Mouse (Mus musculus): Measurements from ENCODE around the gene Rnf150. TPM values are rescaled to one million over a fixed set of nuclear protein-coding genes. Genes with fewer than 3 reads are reported as not detected.

Rnf150 gene
- total and polyA plus RNA-seq, 2 experiments from 2014 or later, result 1.9 to 9.9 TPM

DNA sequence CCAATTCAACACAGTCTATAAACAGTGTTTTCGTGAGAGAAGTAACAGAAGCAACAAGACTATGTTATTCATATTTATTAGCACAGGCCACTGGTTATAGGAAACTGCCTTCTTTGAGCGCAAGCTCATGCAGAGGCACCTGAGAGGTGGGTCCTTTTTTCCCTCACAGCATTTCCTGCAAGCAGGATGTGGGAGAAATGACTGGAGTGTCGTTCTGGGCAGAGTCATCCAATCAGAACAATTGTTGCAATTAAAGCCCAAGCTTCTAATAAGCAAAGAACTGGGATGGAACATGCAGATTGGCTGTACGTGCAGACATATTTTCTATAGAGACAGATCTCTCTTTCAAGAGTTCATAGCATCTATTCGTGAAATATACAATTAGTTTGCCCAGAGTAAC lies 2.1 kb downstream of the Rnf150 start:
- H3K27me3 ChIP-seq (ENCODE audit: insufficient read depth, low read length), result no peaks in the 10 kb centered on the region
- no peaks in the 10 kb centered on the region for H3K9me3 ChIP-seq (ENCODE audit: low read length)
- peak; percentile 67 for DNase-seq (ENCODE audit: low spot score)
- H3K27ac ChIP-seq, result no peak overlapping the region
- TF ChIP-seq CTCF (IDR thresholded peaks at IDR 0.05; ENCODE audit: low read depth), result no peak
- no peaks in the 10 kb centered on the region for H3K36me3 ChIP-seq (ENCODE audit: insufficient read depth, low read length)
- 0 out of 2 replicates have a peak overlapping the region, but pooled peaks have one; percentile 86 for H3K9ac ChIP-seq (replicated peaks; ENCODE audit: low read length)
- peak overlapping the region; percentile 62 for H3K4me2 ChIP-seq (ENCODE audit: low read depth, low read length)
- 28% methylated on average over 5 of the region's 5 CpGs for WGBS
- peaks cover 6% of the 10 kb centered on the region for H3K4me1 ChIP-seq (ENCODE audit: insufficient read depth, low read length)
- no peak for ATAC-seq
- H3K4me3 ChIP-seq (ENCODE audit: low read length), result peak overlapping the region; percentile 66

DNA sequence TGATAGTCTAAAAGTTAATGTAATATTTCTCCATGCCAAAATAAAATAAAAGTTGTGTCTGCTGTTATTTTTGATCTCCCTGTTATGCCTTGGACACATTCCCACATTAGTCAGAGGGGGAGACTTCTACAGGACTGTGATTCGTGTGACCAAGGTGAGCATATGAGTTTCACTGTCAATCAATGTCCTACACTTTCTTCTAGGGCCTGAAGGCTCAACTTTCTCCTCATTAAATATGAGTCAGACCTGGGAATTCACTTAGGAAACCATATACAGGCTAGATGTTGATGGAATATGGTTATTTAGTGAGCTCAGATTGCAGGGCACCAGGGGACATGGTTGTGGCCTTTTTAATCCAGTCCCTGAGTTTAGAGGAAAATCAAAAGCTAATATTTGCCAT lies 3.1 kb downstream of the Rnf150 start:
- H3K9ac ChIP-seq (replicated peaks; ENCODE audit: low read length), result no peak overlapping the region
- H3K4me1 ChIP-seq (ENCODE audit: insufficient read depth, low read length), result peaks cover 6% of the 10 kb centered on the region
- 44% methylated on average over 1 of the region's 1 CpGs for WGBS
- H3K4me3 ChIP-seq (ENCODE audit: low read length), result peak overlapping the region; percentile 66; the same call in 1 of the 2 replicates
- no peak for TF ChIP-seq CTCF (IDR thresholded peaks at IDR 0.05; ENCODE audit: low read depth)
- H3K9me3 ChIP-seq (ENCODE audit: low read length), result no peaks in the 10 kb centered on the region
- H3K27me3 ChIP-seq (ENCODE audit: insufficient read depth, low read length), result no peaks in the 10 kb centered on the region
- H3K36me3 ChIP-seq (ENCODE audit: insufficient read depth, low read length), result no peaks in the 10 kb centered on the region
- no peak overlapping the region for H3K27ac ChIP-seq
- DNase-seq (ENCODE audit: low spot score) (no peak), ATAC-seq (no peak)
- peak overlapping the region; percentile 62 for H3K4me2 ChIP-seq (ENCODE audit: low read depth, low read length)

DNA sequence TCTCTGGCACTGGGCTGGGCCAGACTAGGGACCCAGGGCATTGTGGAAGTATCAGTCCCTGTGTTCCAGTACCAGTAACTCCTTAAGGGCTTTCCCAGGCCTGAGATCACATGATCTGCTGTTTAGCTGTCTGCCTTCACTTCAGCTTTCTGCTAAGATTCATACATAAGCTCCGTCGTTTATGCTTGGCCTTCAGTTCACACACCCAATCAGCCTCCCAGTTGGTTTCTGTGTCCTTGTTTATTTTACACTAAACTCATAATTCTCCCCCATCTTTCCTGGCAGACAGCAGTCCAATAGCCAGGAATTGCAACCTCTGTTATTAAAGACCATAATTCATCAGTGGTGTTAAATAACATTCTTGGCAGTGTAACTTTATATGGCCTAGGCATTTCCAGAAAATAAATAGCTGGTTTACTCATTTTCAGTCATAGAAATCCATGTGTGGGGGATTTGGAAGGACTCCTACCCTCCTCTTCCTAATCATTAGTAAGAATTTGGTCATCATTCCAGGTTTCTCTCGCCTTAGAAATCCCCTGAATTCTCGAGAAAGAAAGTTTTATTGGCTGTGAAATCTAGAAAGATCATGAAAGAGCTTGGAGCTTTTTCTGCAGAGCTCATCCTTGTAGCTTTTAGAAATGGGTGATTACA lies 7.8 kb downstream of the Rnf150 start:
- TF ChIP-seq CTCF (IDR thresholded peaks at IDR 0.05; ENCODE audit: low read depth), result no peak
- ATAC-seq (no peak), DNase-seq (ENCODE audit: low spot score) (no peak)
- no peaks in the 10 kb centered on the region for H3K9me3 ChIP-seq (ENCODE audit: low read length)
- H3K36me3 ChIP-seq (ENCODE audit: insufficient read depth, low read length), result no peaks in the 10 kb centered on the region
- H3K27ac ChIP-seq, result no peak overlapping the region
- H3K27me3 ChIP-seq (ENCODE audit: insufficient read depth, low read length), result no peaks in the 10 kb centered on the region
- H3K4me2 ChIP-seq (ENCODE audit: low read depth, low read length), result no peak overlapping the region
- peaks cover under 1% of the 10 kb centered on the region; the same call in 1 of the 2 replicates for H3K4me1 ChIP-seq (ENCODE audit: insufficient read depth, low read length)
- 74% methylated on average over 4 of the region's 4 CpGs for WGBS
- no peak overlapping the region for H3K9ac ChIP-seq (replicated peaks; ENCODE audit: low read length)
- no peak overlapping the region for H3K4me3 ChIP-seq (ENCODE audit: low read length)

DNA sequence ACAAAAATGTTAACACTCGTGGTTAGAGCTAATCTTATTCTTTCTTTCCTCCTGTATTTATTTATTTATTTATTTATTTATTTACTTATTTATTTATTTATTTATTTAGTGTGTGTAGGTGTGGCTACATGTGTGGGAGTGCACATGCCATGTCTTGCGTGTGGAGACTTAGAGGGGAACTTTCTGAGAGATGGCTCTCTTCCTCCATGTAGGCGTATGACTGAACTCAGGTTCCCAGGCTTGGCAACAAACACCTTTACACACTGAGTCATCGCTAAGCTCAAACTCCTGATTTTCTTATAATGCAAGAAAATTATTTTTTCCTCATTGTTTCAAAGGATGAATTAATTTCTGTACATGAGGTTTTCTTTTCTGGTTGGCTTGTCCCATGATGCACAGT lies 8.8 kb downstream of the Rnf150 start:
- Histone ChIP-seq H3K36me3 (ENCODE audit: insufficient read depth, low read length) (no peaks in the 10 kb centered on the region), H3K27ac (no peak overlapping the region), H3K9ac (replicated peaks; ENCODE audit: low read length) (no peak overlapping the region), H3K4me1 (ENCODE audit: insufficient read depth, low read length) (no peaks in the 10 kb centered on the region), H3K27me3 (ENCODE audit: insufficient read depth, low read length) (no peaks in the 10 kb centered on the region), H3K4me2 (ENCODE audit: low read depth, low read length) (no peak overlapping the region), H3K4me3 (ENCODE audit: low read length) (no peak overlapping the region), H3K9me3 (ENCODE audit: low read length) (no peaks in the 10 kb centered on the region)
- no peak for ATAC-seq
- no peak for DNase-seq (ENCODE audit: low spot score)
- WGBS, result 86% methylated on average over 4 of the region's 4 CpGs
- TF ChIP-seq CTCF (IDR thresholded peaks at IDR 0.05; ENCODE audit: low read depth), result no peak

DNA sequence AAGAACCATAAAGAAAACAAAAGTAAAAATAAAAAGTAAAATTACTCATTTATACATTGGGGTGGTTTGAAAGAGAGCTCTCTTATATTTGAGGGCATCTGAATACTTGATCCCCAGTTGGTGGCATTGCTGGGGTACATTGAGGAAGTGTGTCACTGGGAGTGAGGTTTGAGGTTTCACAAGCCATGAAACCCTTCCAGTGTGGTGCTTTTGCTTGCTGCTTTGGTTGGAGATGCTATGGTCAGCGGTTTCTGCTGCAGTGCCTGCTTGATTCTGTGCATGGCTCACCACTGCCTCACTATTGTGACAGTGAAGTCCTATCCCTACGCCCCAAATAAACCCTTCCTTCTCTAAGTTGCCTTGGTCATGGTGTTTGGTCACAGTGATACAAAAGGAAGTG lies 10.9 kb downstream of the Rnf150 start:
- H3K4me3 ChIP-seq (ENCODE audit: low read length), result no peak overlapping the region
- ATAC-seq (no peak), DNase-seq (ENCODE audit: low spot score) (no peak)
- H3K4me2 ChIP-seq (ENCODE audit: low read depth, low read length), result no peak overlapping the region
- no peak for TF ChIP-seq CTCF (IDR thresholded peaks at IDR 0.05; ENCODE audit: low read depth)
- WGBS, result 79% methylated on average over 2 of the region's 2 CpGs
- no peak overlapping the region for H3K27ac ChIP-seq
- H3K9ac ChIP-seq (replicated peaks; ENCODE audit: low read length), result no peak overlapping the region
- H3K36me3 ChIP-seq (ENCODE audit: insufficient read depth, low read length), result no peaks in the 10 kb centered on the region
- no peaks in the 10 kb centered on the region for H3K4me1 ChIP-seq (ENCODE audit: insufficient read depth, low read length)
- H3K9me3 ChIP-seq (ENCODE audit: low read length), result no peaks in the 10 kb centered on the region
- no peaks in the 10 kb centered on the region for H3K27me3 ChIP-seq (ENCODE audit: insufficient read depth, low read length)

DNA sequence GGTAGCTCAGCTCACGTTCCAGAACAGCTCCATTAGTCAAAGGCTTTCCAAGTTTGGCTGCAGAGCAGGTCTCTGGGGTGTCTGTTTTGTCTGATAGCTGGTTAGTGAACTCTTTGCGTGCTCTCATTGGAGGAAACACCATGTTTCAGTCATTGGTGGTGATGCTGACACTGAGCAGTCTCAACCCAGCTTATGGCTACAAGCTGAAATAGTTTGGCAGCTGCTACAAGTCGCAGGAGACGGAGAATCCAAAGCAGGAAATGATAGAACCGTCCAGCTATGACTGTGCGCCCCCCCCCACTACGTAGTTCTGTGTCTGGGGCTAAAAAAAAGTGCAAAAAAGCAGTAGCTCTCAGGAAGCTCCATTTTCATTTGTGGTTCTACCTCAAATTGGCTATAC lies 12.0 kb downstream of the Rnf150 start:
- 77% methylated on average over 7 of the region's 7 CpGs for WGBS
- Histone ChIP-seq H3K27me3 (ENCODE audit: insufficient read depth, low read length) (no peaks in the 10 kb centered on the region), H3K4me3 (ENCODE audit: low read length) (no peak overlapping the region), H3K9me3 (ENCODE audit: low read length) (no peaks in the 10 kb centered on the region), H3K36me3 (ENCODE audit: insufficient read depth, low read length) (no peaks in the 10 kb centered on the region), H3K4me2 (ENCODE audit: low read depth, low read length) (no peak overlapping the region), H3K9ac (replicated peaks; ENCODE audit: low read length) (no peak overlapping the region), H3K4me1 (ENCODE audit: insufficient read depth, low read length) (no peaks in the 10 kb centered on the region), H3K27ac (no peak overlapping the region)
- TF ChIP-seq CTCF (IDR thresholded peaks at IDR 0.05; ENCODE audit: low read depth), result no peak
- DNase-seq (ENCODE audit: low spot score) (no peak), ATAC-seq (no peak)

DNA sequence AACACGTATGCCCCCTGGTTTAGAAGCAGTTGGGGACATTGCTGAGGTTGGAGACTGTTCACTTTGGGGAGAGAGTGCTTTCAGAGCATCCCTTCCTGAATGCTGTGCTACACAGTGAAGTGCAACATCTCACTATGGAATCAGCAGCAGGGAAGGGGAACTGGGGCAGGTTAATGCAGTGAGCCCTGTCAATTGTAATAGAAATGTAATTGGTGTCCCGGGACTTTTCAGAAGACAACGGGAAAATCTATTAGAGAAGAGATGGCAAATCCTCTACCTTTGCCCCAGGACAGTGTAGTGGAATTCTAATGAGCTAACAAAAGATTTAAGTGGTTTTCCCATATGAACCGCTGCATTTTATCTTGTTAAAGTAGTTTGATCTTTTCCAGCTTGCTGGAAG lies 21.3 kb downstream of the Rnf150 start:
- no peaks in the 10 kb centered on the region for H3K36me3 ChIP-seq (ENCODE audit: insufficient read depth, low read length)
- no peaks in the 10 kb centered on the region for H3K27me3 ChIP-seq (ENCODE audit: insufficient read depth, low read length)
- TF ChIP-seq CTCF (IDR thresholded peaks at IDR 0.05; ENCODE audit: low read depth), result no peak
- no peaks in the 10 kb centered on the region for H3K9me3 ChIP-seq (ENCODE audit: low read length)
- H3K9ac ChIP-seq (replicated peaks; ENCODE audit: low read length), result no peak overlapping the region
- no peak overlapping the region for H3K4me2 ChIP-seq (ENCODE audit: low read depth, low read length)
- H3K27ac ChIP-seq, result no peak overlapping the region
- no peak for DNase-seq (ENCODE audit: low spot score)
- no peaks in the 10 kb centered on the region for H3K4me1 ChIP-seq (ENCODE audit: insufficient read depth, low read length)
- WGBS, result 60% methylated on average over 4 of the region's 4 CpGs
- ATAC-seq, result peak; percentile 29; the same call in 1 of the 2 replicates
- H3K4me3 ChIP-seq (ENCODE audit: low read length), result no peak overlapping the region

All from hindbrain, postnatal 0 days (tissue).